Mouse (Mus musculus): ENCODE measurements around the gene Usp47. TPM values are rescaled to one million over a fixed set of nuclear protein-coding genes. Genes with fewer than 3 reads are reported as not detected.

The Usp47 gene
- polyA plus RNA-seq, 1 experiment from 2014 or later: 119 TPM

- Histone ChIP-seq H3K4me3 (ENCODE audit: low read depth, low read length) (no peak overlapping the region), H3K9ac (ENCODE audit: low read length) (no peak overlapping the region), H3K36me3 (ENCODE audit: control insufficient read depth, insufficient read depth, low read length) (no peaks in the 10 kb centered on the region), H3K27ac (ENCODE audit: low read depth, low read length) (no peak overlapping the region), H3K4me1 (ENCODE audit: control insufficient read depth, insufficient read depth, low read length) (no peaks in the 10 kb centered on the region), H3K27me3 (ENCODE audit: control insufficient read depth, insufficient read depth, low read length) (no peaks in the 10 kb centered on the region), H3K9me3 (ENCODE audit: control insufficient read depth, low read length) (no peaks in the 10 kb centered on the region), H3K4me2 (ENCODE audit: low read depth) (no peak overlapping the region)
- no peak for DNase-seq (ENCODE audit: low spot score)
- WGBS: 43% methylated on average over 7 of the region's 7 CpGs
- ATAC-seq (ENCODE audit: insufficient read depth, low FRiP score, low TSS enrichment): no peak
Measured at GRCm38 (mm10) chr7:112143090-112143500, 119.8 kb downstream of the Usp47 start.

GRCm38 (mm10) chr7:112143978-112144377 is 120.7 kb downstream of the Usp47 start:
- Histone ChIP-seq H3K9ac (ENCODE audit: low read length) (no peak overlapping the region), H3K4me3 (ENCODE audit: low read depth, low read length) (no peak overlapping the region), H3K4me2 (ENCODE audit: low read depth) (no peak overlapping the region), H3K27me3 (ENCODE audit: control insufficient read depth, insufficient read depth, low read length) (no peaks in the 10 kb centered on the region), H3K27ac (ENCODE audit: low read depth, low read length) (no peak overlapping the region), H3K36me3 (ENCODE audit: control insufficient read depth, insufficient read depth, low read length) (no peaks in the 10 kb centered on the region), H3K9me3 (ENCODE audit: control insufficient read depth, low read length) (no peaks in the 10 kb centered on the region), H3K4me1 (ENCODE audit: control insufficient read depth, insufficient read depth, low read length) (no peaks in the 10 kb centered on the region)
- no peak for ATAC-seq (ENCODE audit: insufficient read depth, low FRiP score, low TSS enrichment)
- DNase-seq (ENCODE audit: low spot score): no peak
- WGBS: 87% methylated on average over 4 of the region's 4 CpGs

- no peak for ATAC-seq (ENCODE audit: insufficient read depth, low FRiP score, low TSS enrichment)
- no peak overlapping the region for H3K4me2 ChIP-seq (ENCODE audit: low read depth)
- H3K4me1 ChIP-seq (ENCODE audit: control insufficient read depth, insufficient read depth, low read length): no peaks in the 10 kb centered on the region
- H3K27me3 ChIP-seq (ENCODE audit: control insufficient read depth, insufficient read depth, low read length): no peaks in the 10 kb centered on the region
- no peak for DNase-seq (ENCODE audit: low spot score)
- no peak overlapping the region for H3K27ac ChIP-seq (ENCODE audit: low read depth, low read length)
- H3K4me3 ChIP-seq (ENCODE audit: low read depth, low read length): no peak overlapping the region
- H3K9ac ChIP-seq (ENCODE audit: low read length): no peak overlapping the region
- no peaks in the 10 kb centered on the region for H3K36me3 ChIP-seq (ENCODE audit: control insufficient read depth, insufficient read depth, low read length)
- 71% methylated on average over 11 of the region's 11 CpGs for WGBS
- H3K9me3 ChIP-seq (ENCODE audit: control insufficient read depth, low read length): no peaks in the 10 kb centered on the region
Measured at GRCm38 (mm10) chr7:112144646-112145179, 121.4 kb downstream of the Usp47 start.

- 89% methylated on average over 2 of the region's 2 CpGs for WGBS
- no peaks in the 10 kb centered on the region for H3K9me3 ChIP-seq (ENCODE audit: control insufficient read depth, low read length)
Measured at GRCm38 (mm10) chr7:112147979-112148378, 124.7 kb downstream of the Usp47 start.

GRCm38 (mm10) chr7:112149113-112149512 is 125.8 kb downstream of the Usp47 start:
- 90% methylated on average over 10 of the region's 10 CpGs for WGBS
- DNase-seq (ENCODE audit: low spot score): no peak

More at GRCm38 (mm10) chr7:112147979-112148378, 124.7 kb downstream of the Usp47 start:
- Histone ChIP-seq H3K36me3 (ENCODE audit: control insufficient read depth, insufficient read depth, low read length) (no peaks in the 10 kb centered on the region), H3K27me3 (ENCODE audit: control insufficient read depth, insufficient read depth, low read length) (no peaks in the 10 kb centered on the region), H3K9ac (ENCODE audit: low read length) (no peak overlapping the region), H3K4me1 (ENCODE audit: control insufficient read depth, insufficient read depth, low read length) (no peaks in the 10 kb centered on the region), H3K4me2 (ENCODE audit: low read depth) (no peak overlapping the region), H3K27ac (ENCODE audit: low read depth, low read length) (no peak overlapping the region), H3K4me3 (ENCODE audit: low read depth, low read length) (no peak overlapping the region)
- ATAC-seq (ENCODE audit: insufficient read depth, low FRiP score, low TSS enrichment): no peak
- DNase-seq (ENCODE audit: low spot score): no peak

GRCm38 (mm10) chr7:112154445-112154844 is 131.1 kb downstream of the Usp47 start:
- H3K4me2 ChIP-seq (ENCODE audit: low read depth): no peak overlapping the region
- DNase-seq (ENCODE audit: low spot score) (no peak), ATAC-seq (ENCODE audit: insufficient read depth, low FRiP score, low TSS enrichment) (no peak)
- H3K27me3 ChIP-seq (ENCODE audit: control insufficient read depth, insufficient read depth, low read length): no peaks in the 10 kb centered on the region
- H3K27ac ChIP-seq (ENCODE audit: low read depth, low read length): no peak overlapping the region
- no peak overlapping the region for H3K9ac ChIP-seq (ENCODE audit: low read length)
- H3K4me3 ChIP-seq (ENCODE audit: low read depth, low read length): no peak overlapping the region
- peaks cover 6% of the 10 kb centered on the region; the same call in 1 of the 2 replicates for H3K4me1 ChIP-seq (ENCODE audit: control insufficient read depth, insufficient read depth, low read length)
- no peaks in the 10 kb centered on the region for H3K36me3 ChIP-seq (ENCODE audit: control insufficient read depth, insufficient read depth, low read length)
- 83% methylated on average over 4 of the region's 4 CpGs for WGBS
- no peaks in the 10 kb centered on the region for H3K9me3 ChIP-seq (ENCODE audit: control insufficient read depth, low read length)

More at GRCm38 (mm10) chr7:112149113-112149512, 125.8 kb downstream of the Usp47 start:
- no peaks in the 10 kb centered on the region for H3K36me3 ChIP-seq (ENCODE audit: control insufficient read depth, insufficient read depth, low read length)
- no peak overlapping the region for H3K27ac ChIP-seq (ENCODE audit: low read depth, low read length)
- H3K4me1 ChIP-seq (ENCODE audit: control insufficient read depth, insufficient read depth, low read length): no peaks in the 10 kb centered on the region
- ATAC-seq (ENCODE audit: insufficient read depth, low FRiP score, low TSS enrichment): no peak
- no peak overlapping the region for H3K9ac ChIP-seq (ENCODE audit: low read length)
- H3K9me3 ChIP-seq (ENCODE audit: control insufficient read depth, low read length): no peaks in the 10 kb centered on the region
- H3K4me2 ChIP-seq (ENCODE audit: low read depth): no peak overlapping the region
- no peaks in the 10 kb centered on the region for H3K27me3 ChIP-seq (ENCODE audit: control insufficient read depth, insufficient read depth, low read length)
- no peak overlapping the region for H3K4me3 ChIP-seq (ENCODE audit: low read depth, low read length)

GRCm38 (mm10) chr7:112155194-112155593 is 131.9 kb downstream of the Usp47 start:
- H3K4me1 ChIP-seq (ENCODE audit: control insufficient read depth, insufficient read depth, low read length): peaks cover 6% of the 10 kb centered on the region; the same call in 1 of the 2 replicates
- no peak overlapping the region for H3K4me2 ChIP-seq (ENCODE audit: low read depth)
- no peak overlapping the region for H3K9ac ChIP-seq (ENCODE audit: low read length)
- no peak overlapping the region for H3K4me3 ChIP-seq (ENCODE audit: low read depth, low read length)
- DNase-seq (ENCODE audit: low spot score) (no peak), ATAC-seq (ENCODE audit: insufficient read depth, low FRiP score, low TSS enrichment) (no peak)
- H3K9me3 ChIP-seq (ENCODE audit: control insufficient read depth, low read length): no peaks in the 10 kb centered on the region
- no peaks in the 10 kb centered on the region for H3K36me3 ChIP-seq (ENCODE audit: control insufficient read depth, insufficient read depth, low read length)
- no peak overlapping the region for H3K27ac ChIP-seq (ENCODE audit: low read depth, low read length)
- WGBS: 51% methylated on average over 1 of the region's 1 CpGs
- H3K27me3 ChIP-seq (ENCODE audit: control insufficient read depth, insufficient read depth, low read length): no peaks in the 10 kb centered on the region

GRCm38 (mm10) chr7:112157584-112158315 is 134.4 kb downstream of the Usp47 start:
- Histone ChIP-seq H3K9ac (ENCODE audit: low read length) (peak overlapping the region; percentile 55), H3K9me3 (ENCODE audit: control insufficient read depth, low read length) (no peaks in the 10 kb centered on the region), H3K4me2 (ENCODE audit: low read depth) (peak overlapping the region; percentile 72), H3K4me3 (ENCODE audit: low read depth, low read length) (peak overlapping the region; percentile 42), H3K36me3 (ENCODE audit: control insufficient read depth, insufficient read depth, low read length) (no peaks in the 10 kb centered on the region), H3K4me1 (ENCODE audit: control insufficient read depth, insufficient read depth, low read length) (peaks cover 6% of the 10 kb centered on the region; the same call in 1 of the 2 replicates), H3K27ac (ENCODE audit: low read depth, low read length) (no peak overlapping the region), H3K27me3 (ENCODE audit: control insufficient read depth, insufficient read depth, low read length) (no peaks in the 10 kb centered on the region)
- ATAC-seq (ENCODE audit: insufficient read depth, low FRiP score, low TSS enrichment) (0 out of 2 replicates have a peak, but pooled peaks have one; percentile 42), DNase-seq (ENCODE audit: low spot score) (peak; percentile 34)
- 11% methylated on average over 22 of the region's 23 CpGs for WGBS

- no peaks in the 10 kb centered on the region for H3K27me3 ChIP-seq (ENCODE audit: control insufficient read depth, insufficient read depth, low read length)
- H3K4me3 ChIP-seq (ENCODE audit: low read depth, low read length): peak overlapping the region; percentile 42
- peaks cover 6% of the 10 kb centered on the region; the same call in 1 of the 2 replicates for H3K4me1 ChIP-seq (ENCODE audit: control insufficient read depth, insufficient read depth, low read length)
- H3K4me2 ChIP-seq (ENCODE audit: low read depth): peak overlapping the region; percentile 72
- peak overlapping the region; percentile 55 for H3K9ac ChIP-seq (ENCODE audit: low read length)
- H3K36me3 ChIP-seq (ENCODE audit: control insufficient read depth, insufficient read depth, low read length): no peaks in the 10 kb centered on the region
- WGBS: under 1% methylated on average over 23 of the region's 23 CpGs
- ATAC-seq (ENCODE audit: insufficient read depth, low FRiP score, low TSS enrichment): peak; percentile 61; the same call in 1 of the 2 replicates
- no peak overlapping the region for H3K27ac ChIP-seq (ENCODE audit: low read depth, low read length)
- DNase-seq (ENCODE audit: low spot score): peak; percentile 60
- H3K9me3 ChIP-seq (ENCODE audit: control insufficient read depth, low read length): no peaks in the 10 kb centered on the region
Measured at GRCm38 (mm10) chr7:112158316-112158741, 135.0 kb downstream of the Usp47 start.

Measured in neural tube, embryonic 11.5 days (tissue).